Mouse (Mus musculus) hindbrain, embryonic 12.5 days (tissue): ENCODE results near the gene Klrb1a. TPM values are rescaled to one million over a fixed set of nuclear protein-coding genes. Genes with fewer than 3 reads are reported as not detected.

Experiments
- ATAC-seq: fragments of 200-750 bp; cut with Nextera tagmentation; 2 replicates; pipeline ENCODE4 v1.8.0; 2017; ENCODE audit warnings: moderate TSS enrichment; ENCODE audit not compliant: low FRiP score
- H3K27ac ChIP-seq: fragments of 300-500 bp; sonication (generic); 2 replicates; pipeline ENCODE4 v1.5.1; 2016; ENCODE audit warnings: mild to moderate bottlenecking
- H3K27me3 ChIP-seq: fragments of 300-500 bp; sonication (generic); 2 replicates; pipeline ENCODE4 v1.6.1; 2016; ENCODE audit warnings: mild to moderate bottlenecking
- H3K36me3 ChIP-seq: fragments of 300-500 bp; sonication (generic); 2 replicates; pipeline ENCODE4 v1.6.1; 2016; ENCODE audit warnings: mild to moderate bottlenecking
- H3K4me1 ChIP-seq: fragments of 300-500 bp; sonication (generic); 2 replicates; pipeline ENCODE4 v1.6.1; 2016
- H3K4me2 ChIP-seq: fragments of 300-500 bp; sonication (generic); replicated peaks from 2 replicates; pipeline ENCODE4 v1.6.1; 2016; ENCODE audit warnings: mild to moderate bottlenecking
- H3K4me3 ChIP-seq: fragments of 300-500 bp; sonication (generic); 2 replicates; pipeline ENCODE4 v1.5.1; 2016; ENCODE audit warnings: mild to moderate bottlenecking
- H3K9ac ChIP-seq: fragments of 300-500 bp; sonication (generic); 2 replicates; pipeline ENCODE4 v1.6.1; 2016; ENCODE audit warnings: mild to moderate bottlenecking, moderate library complexity
- H3K9me3 ChIP-seq: fragments of 300-500 bp; sonication (generic); replicated peaks from 2 replicates; pipeline ENCODE4 v1.6.1; 2016; ENCODE audit warnings: mild to moderate bottlenecking
- WGBS: fragments of 180-500 bp; shearing (Covaris S2); methylation state at CpG from one replicate; pipeline ENCODE4 v1.1.7; 2016; 5-methylcytosine and 5-hydroxymethylcytosine counted together
- polyA plus RNA-seq: library from polyadenylated mRNA; unstranded; fragments of >200 nt; fragmentation: Nextera tagmentation; extraction: Ambion mirVana; gene quantifications from 2 replicates; pipeline ENCODE4 v1.2.1, GENCODE M21; 2016

Gene Klrb1a
- polyA plus RNA-seq, 1 experiment from 2014 or later: not detected

GRCm38 (mm10) chr6:128597121-128597522 is 26.2 kb downstream of the Klrb1a start:
- Histone ChIP-seq H3K27ac (no peak overlapping the region), H3K27me3 (no peaks in the 10 kb centered on the region), H3K9me3 (no peaks in the 10 kb centered on the region), H3K4me3 (no peak overlapping the region), H3K4me2 (peak overlapping the region; percentile 30), H3K36me3 (no peaks in the 10 kb centered on the region), H3K4me1 (no peaks in the 10 kb centered on the region), H3K9ac (no peak overlapping the region)
- WGBS: 36% methylated on average over 9 of the region's 9 CpGs
- peak; percentile 88 for ATAC-seq

- Histone ChIP-seq H3K4me2 (no peak overlapping the region), H3K9ac (no peak overlapping the region), H3K36me3 (no peaks in the 10 kb centered on the region), H3K9me3 (no peaks in the 10 kb centered on the region), H3K4me1 (no peaks in the 10 kb centered on the region), H3K27me3 (no peaks in the 10 kb centered on the region), H3K27ac (no peak overlapping the region), H3K4me3 (no peak overlapping the region)
- ATAC-seq: no peak
- 90% methylated on average over 9 of the region's 9 CpGs for WGBS
These were observed 28.7 kb downstream of the Klrb1a start for GRCm38 (mm10) chr6:128594651-128595050.

- no peak overlapping the region for H3K4me3 ChIP-seq
- H3K27ac ChIP-seq: no peak overlapping the region
- WGBS: 45% methylated on average over 4 of the region's 4 CpGs
- ATAC-seq: no peak
- no peaks in the 10 kb centered on the region for H3K27me3 ChIP-seq
- H3K9me3 ChIP-seq: no peaks in the 10 kb centered on the region
- H3K4me2 ChIP-seq: no peak overlapping the region
- no peaks in the 10 kb centered on the region for H3K4me1 ChIP-seq
- no peak overlapping the region for H3K9ac ChIP-seq
- H3K36me3 ChIP-seq: no peaks in the 10 kb centered on the region
These were observed 33.9 kb downstream of the Klrb1a start for GRCm38 (mm10) chr6:128589426-128589825.

GRCm38 (mm10) chr6:128587619-128588018 is 35.7 kb downstream of the Klrb1a start:
- no peak overlapping the region for H3K4me3 ChIP-seq
- no peak for ATAC-seq

GRCm38 (mm10) chr6:128585642-128586245 is 37.6 kb downstream of the Klrb1a start:
- no peak overlapping the region for H3K4me3 ChIP-seq
- ATAC-seq: no peak; the same call in 1 of the 2 replicates
- H3K4me1 ChIP-seq: no peaks in the 10 kb centered on the region
- WGBS: 71% methylated on average over 11 of the region's 11 CpGs
- no peaks in the 10 kb centered on the region for H3K36me3 ChIP-seq
- no peak overlapping the region for H3K9ac ChIP-seq
- no peaks in the 10 kb centered on the region for H3K27me3 ChIP-seq
- no peak overlapping the region for H3K4me2 ChIP-seq
- no peak overlapping the region for H3K27ac ChIP-seq
- no peaks in the 10 kb centered on the region for H3K9me3 ChIP-seq

More at GRCm38 (mm10) chr6:128587619-128588018, 35.7 kb downstream of the Klrb1a start:
- Histone ChIP-seq H3K9me3 (no peaks in the 10 kb centered on the region), H3K27me3 (no peaks in the 10 kb centered on the region), H3K36me3 (no peaks in the 10 kb centered on the region), H3K4me1 (no peaks in the 10 kb centered on the region), H3K4me2 (no peak overlapping the region), H3K9ac (no peak overlapping the region), H3K27ac (no peak overlapping the region)
- WGBS: 90% methylated on average over 6 of the region's 6 CpGs

- no peaks in the 10 kb centered on the region for H3K4me1 ChIP-seq
- no peaks in the 10 kb centered on the region for H3K27me3 ChIP-seq
- 32% methylated on average over 10 of the region's 10 CpGs for WGBS
- H3K36me3 ChIP-seq: no peaks in the 10 kb centered on the region
- H3K4me3 ChIP-seq: no peak overlapping the region
- H3K4me2 ChIP-seq: no peak overlapping the region
- no peak overlapping the region for H3K9ac ChIP-seq
- H3K27ac ChIP-seq: no peak overlapping the region
- H3K9me3 ChIP-seq: no peaks in the 10 kb centered on the region
- ATAC-seq: no peak
These were observed 39.2 kb downstream of the Klrb1a start for GRCm38 (mm10) chr6:128584070-128584660.

GRCm38 (mm10) chr6:128581508-128581907 is 41.8 kb downstream of the Klrb1a start, which contains the start of gene A2ml1:
TSS of gene A2ml1 (minus strand) at chr6:128581608.
- WGBS: 70% methylated on average over 11 of the region's 11 CpGs
- no peaks in the 10 kb centered on the region for H3K4me1 ChIP-seq
- H3K9ac ChIP-seq: no peak within 1 kb of the TSS
- H3K9me3 ChIP-seq: no peaks in the 10 kb centered on the region
- no peak within 1 kb of the TSS for H3K4me2 ChIP-seq
- H3K4me3 ChIP-seq: no peak within 1 kb of the TSS
- H3K27me3 ChIP-seq: no peaks in the 10 kb centered on the region
- ATAC-seq: no peak
- H3K27ac ChIP-seq: no peak within 1 kb of the TSS
- no peaks in the 10 kb centered on the region for H3K36me3 ChIP-seq

- H3K4me3 ChIP-seq: no peak overlapping the region
- H3K27me3 ChIP-seq: no peaks in the 10 kb centered on the region
- H3K4me2 ChIP-seq: no peak overlapping the region
- WGBS: 88% methylated on average over 9 of the region's 9 CpGs
- no peak overlapping the region for H3K9ac ChIP-seq
- H3K4me1 ChIP-seq: no peaks in the 10 kb centered on the region
- H3K36me3 ChIP-seq: no peaks in the 10 kb centered on the region
- H3K9me3 ChIP-seq: no peaks in the 10 kb centered on the region
- ATAC-seq: no peak
- no peak overlapping the region for H3K27ac ChIP-seq
These were observed 46.0 kb downstream of the Klrb1a start for GRCm38 (mm10) chr6:128577301-128577700.

GRCm38 (mm10) chr6:128566589-128566988 is 56.7 kb downstream of the Klrb1a start:
- H3K9ac ChIP-seq: no peak overlapping the region
- no peaks in the 10 kb centered on the region for H3K36me3 ChIP-seq
- H3K4me2 ChIP-seq: no peak overlapping the region
- H3K27ac ChIP-seq: no peak overlapping the region
- WGBS: 89% methylated on average over 11 of the region's 11 CpGs
- no peak overlapping the region for H3K4me3 ChIP-seq
- ATAC-seq: no peak
- H3K4me1 ChIP-seq: no peaks in the 10 kb centered on the region
- no peaks in the 10 kb centered on the region for H3K9me3 ChIP-seq
- H3K27me3 ChIP-seq: no peaks in the 10 kb centered on the region

Other genes with a start within 250 kb of the Klrb1a start
- 0.65 and 0.76 TPM in 2 replicates for gene Tex52, start 248.1 kb downstream of the Klrb1a start, polyA plus RNA-seq
- gene Gm44596, start 248.0 kb downstream of the Klrb1a start, polyA plus RNA-seq: not detected in 2 replicates
- gene Nrip2, start 224.2 kb downstream of the Klrb1a start, polyA plus RNA-seq: 4.1 and 5.6 TPM in 2 replicates
- gene Itfg2, start 198.6 kb downstream of the Klrb1a start, polyA plus RNA-seq: 33.4 and 37.7 TPM in 2 replicates
- gene Fkbp4, start 184.9 kb downstream of the Klrb1a start, polyA plus RNA-seq: 415 and 439 TPM in 2 replicates
- gene Pzp, start 96.8 kb downstream of the Klrb1a start, polyA plus RNA-seq: not detected in 2 replicates
- not detected in 2 replicates for gene A2ml1, start 41.9 kb downstream of the Klrb1a start, polyA plus RNA-seq
- not detected in 2 replicates for gene Clec2h, start 38.9 kb upstream of the Klrb1a start, polyA plus RNA-seq
- gene Klrb1, start 99.5 kb upstream of the Klrb1a start, polyA plus RNA-seq: not detected in 2 replicates
- gene Klrb1c, start 165.7 kb upstream of the Klrb1a start, polyA plus RNA-seq: not detected in 2 replicates
- not detected in 2 replicates for gene Gm44511, start 202.8 kb upstream of the Klrb1a start, polyA plus RNA-seq
- gene Klrb1b, start 202.8 kb upstream of the Klrb1a start, polyA plus RNA-seq: 0.25 TPM in 1 of 2 replicates, not detected in the other